Mouse (Mus musculus): ENCODE measurements at regions not wholly inside any gene's neighbourhood (a gene's known extent, or its start where the extent isn't known, plus 50 kb on each side); places are given as distances from the start of the nearest gene placed in this dataset.

GRCm38 (mm10) chr14:46530452-46530851, 140.0 kb upstream of the Bmp4 start:
- Histone ChIP-seq H3K27ac (ENCODE audit: low read length) (no peak overlapping the region), H3K9ac (ENCODE audit: low read length) (no peak overlapping the region), H3K36me3 (ENCODE audit: control insufficient read depth, insufficient read depth) (no peaks in the 10 kb centered on the region), H3K4me2 (ENCODE audit: low read depth, low read length) (no peak overlapping the region), H3K27me3 (ENCODE audit: control insufficient read depth, insufficient read depth, low read length) (no peaks in the 10 kb centered on the region), H3K9me3 (replicated peaks; ENCODE audit: control insufficient read depth, low read length) (no peaks in the 10 kb centered on the region), H3K4me3 (ENCODE audit: low read length) (no peak overlapping the region), H3K4me1 (ENCODE audit: control insufficient read depth, insufficient read depth, low read length) (no peaks in the 10 kb centered on the region)
- ATAC-seq (replicated peaks; ENCODE audit: extremely low read depth, insufficient read depth, low FRiP score) = no peak
- 79% methylated on average over 6 of the region's 6 CpGs for WGBS

GRCm38 (mm10) chr14:46529086-46529715, 138.7 kb upstream of the Bmp4 start:
- no peak for ATAC-seq (replicated peaks; ENCODE audit: extremely low read depth, insufficient read depth, low FRiP score)
- H3K9ac ChIP-seq (ENCODE audit: low read length) = no peak overlapping the region
- H3K4me2 ChIP-seq (ENCODE audit: low read depth, low read length) = no peak overlapping the region
- 58% methylated on average over 5 of the region's 5 CpGs for WGBS
- H3K4me3 ChIP-seq (ENCODE audit: low read length) = no peak overlapping the region
- no peaks in the 10 kb centered on the region for H3K9me3 ChIP-seq (replicated peaks; ENCODE audit: control insufficient read depth, low read length)
- H3K36me3 ChIP-seq (ENCODE audit: control insufficient read depth, insufficient read depth) = no peaks in the 10 kb centered on the region
- no peaks in the 10 kb centered on the region for H3K27me3 ChIP-seq (ENCODE audit: control insufficient read depth, insufficient read depth, low read length)
- no peaks in the 10 kb centered on the region for H3K4me1 ChIP-seq (ENCODE audit: control insufficient read depth, insufficient read depth, low read length)
- H3K27ac ChIP-seq (ENCODE audit: low read length) = no peak overlapping the region

GRCm38 (mm10) chr14:46517258-46517657, 126.8 kb upstream of the Bmp4 start:
- Histone ChIP-seq H3K4me3 (ENCODE audit: low read length) (no peak overlapping the region), H3K36me3 (ENCODE audit: control insufficient read depth, insufficient read depth) (no peaks in the 10 kb centered on the region), H3K4me2 (ENCODE audit: low read depth, low read length) (no peak overlapping the region), H3K4me1 (ENCODE audit: control insufficient read depth, insufficient read depth, low read length) (no peaks in the 10 kb centered on the region), H3K27me3 (ENCODE audit: control insufficient read depth, insufficient read depth, low read length) (no peaks in the 10 kb centered on the region), H3K9me3 (replicated peaks; ENCODE audit: control insufficient read depth, low read length) (no peaks in the 10 kb centered on the region), H3K9ac (ENCODE audit: low read length) (no peak overlapping the region), H3K27ac (ENCODE audit: low read length) (no peak overlapping the region)
- WGBS = 59% methylated on average over 4 of the region's 4 CpGs
- ATAC-seq (replicated peaks; ENCODE audit: extremely low read depth, insufficient read depth, low FRiP score) = no peak

GRCm38 (mm10) chr14:46516285-46516684, 125.8 kb upstream of the Bmp4 start:
- H3K4me2 ChIP-seq (ENCODE audit: low read depth, low read length) = no peak overlapping the region
- no peak overlapping the region for H3K9ac ChIP-seq (ENCODE audit: low read length)
- H3K27me3 ChIP-seq (ENCODE audit: control insufficient read depth, insufficient read depth, low read length) = no peaks in the 10 kb centered on the region
- no peaks in the 10 kb centered on the region for H3K9me3 ChIP-seq (replicated peaks; ENCODE audit: control insufficient read depth, low read length)
- H3K4me1 ChIP-seq (ENCODE audit: control insufficient read depth, insufficient read depth, low read length) = no peaks in the 10 kb centered on the region
- H3K4me3 ChIP-seq (ENCODE audit: low read length) = no peak overlapping the region
- ATAC-seq (replicated peaks; ENCODE audit: extremely low read depth, insufficient read depth, low FRiP score) = no peak
- WGBS = 62% methylated on average over 3 of the region's 3 CpGs
- H3K27ac ChIP-seq (ENCODE audit: low read length) = no peak overlapping the region
- no peaks in the 10 kb centered on the region for H3K36me3 ChIP-seq (ENCODE audit: control insufficient read depth, insufficient read depth)

GRCm38 (mm10) chr14:46514262-46514932, 123.9 kb upstream of the Bmp4 start:
- ATAC-seq (replicated peaks; ENCODE audit: extremely low read depth, insufficient read depth, low FRiP score) = no peak
- Histone ChIP-seq H3K36me3 (ENCODE audit: control insufficient read depth, insufficient read depth) (no peaks in the 10 kb centered on the region), H3K27me3 (ENCODE audit: control insufficient read depth, insufficient read depth, low read length) (no peaks in the 10 kb centered on the region), H3K27ac (ENCODE audit: low read length) (no peak overlapping the region), H3K4me1 (ENCODE audit: control insufficient read depth, insufficient read depth, low read length) (no peaks in the 10 kb centered on the region), H3K9ac (ENCODE audit: low read length) (no peak overlapping the region), H3K9me3 (replicated peaks; ENCODE audit: control insufficient read depth, low read length) (no peaks in the 10 kb centered on the region), H3K4me3 (ENCODE audit: low read length) (no peak overlapping the region), H3K4me2 (ENCODE audit: low read depth, low read length) (no peak overlapping the region)
- WGBS = 70% methylated on average over 4 of the region's 4 CpGs

GRCm38 (mm10) chr14:46512118-46512517, 121.6 kb upstream of the Bmp4 start:
- Histone ChIP-seq H3K27ac (ENCODE audit: low read length) (no peak overlapping the region), H3K4me2 (ENCODE audit: low read depth, low read length) (no peak overlapping the region), H3K27me3 (ENCODE audit: control insufficient read depth, insufficient read depth, low read length) (no peaks in the 10 kb centered on the region), H3K36me3 (ENCODE audit: control insufficient read depth, insufficient read depth) (no peaks in the 10 kb centered on the region), H3K9me3 (replicated peaks; ENCODE audit: control insufficient read depth, low read length) (no peaks in the 10 kb centered on the region), H3K4me3 (ENCODE audit: low read length) (no peak overlapping the region), H3K4me1 (ENCODE audit: control insufficient read depth, insufficient read depth, low read length) (no peaks in the 10 kb centered on the region), H3K9ac (ENCODE audit: low read length) (no peak overlapping the region)
- 100% methylated on average over 1 of the region's 1 CpGs for WGBS
- no peak for ATAC-seq (replicated peaks; ENCODE audit: extremely low read depth, insufficient read depth, low FRiP score)

- ATAC-seq (replicated peaks; ENCODE audit: extremely low read depth, insufficient read depth, low FRiP score) = no peak
- H3K27me3 ChIP-seq (ENCODE audit: control insufficient read depth, insufficient read depth, low read length) = no peaks in the 10 kb centered on the region
- no peaks in the 10 kb centered on the region for H3K9me3 ChIP-seq (replicated peaks; ENCODE audit: control insufficient read depth, low read length)
- WGBS = 63% methylated on average over 5 of the region's 5 CpGs
- H3K9ac ChIP-seq (ENCODE audit: low read length) = no peak overlapping the region
- H3K4me2 ChIP-seq (ENCODE audit: low read depth, low read length) = no peak overlapping the region
- H3K36me3 ChIP-seq (ENCODE audit: control insufficient read depth, insufficient read depth) = no peaks in the 10 kb centered on the region
- H3K4me1 ChIP-seq (ENCODE audit: control insufficient read depth, insufficient read depth, low read length) = no peaks in the 10 kb centered on the region
- no peak overlapping the region for H3K4me3 ChIP-seq (ENCODE audit: low read length)
- H3K27ac ChIP-seq (ENCODE audit: low read length) = no peak overlapping the region
Observed at GRCm38 (mm10) chr14:46508871-46509270, 118.4 kb upstream of the Bmp4 start.

GRCm38 (mm10) chr14:46505266-46505665, 114.8 kb upstream of the Bmp4 start:
- no peak for ATAC-seq (replicated peaks; ENCODE audit: extremely low read depth, insufficient read depth, low FRiP score)
- H3K36me3 ChIP-seq (ENCODE audit: control insufficient read depth, insufficient read depth) = no peaks in the 10 kb centered on the region
- H3K27me3 ChIP-seq (ENCODE audit: control insufficient read depth, insufficient read depth, low read length) = no peaks in the 10 kb centered on the region
- no peak overlapping the region for H3K4me2 ChIP-seq (ENCODE audit: low read depth, low read length)
- no peaks in the 10 kb centered on the region for H3K9me3 ChIP-seq (replicated peaks; ENCODE audit: control insufficient read depth, low read length)
- no peak overlapping the region for H3K9ac ChIP-seq (ENCODE audit: low read length)
- WGBS = 80% methylated on average over 3 of the region's 3 CpGs
- H3K4me1 ChIP-seq (ENCODE audit: control insufficient read depth, insufficient read depth, low read length) = no peaks in the 10 kb centered on the region
- no peak overlapping the region for H3K27ac ChIP-seq (ENCODE audit: low read length)
- H3K4me3 ChIP-seq (ENCODE audit: low read length) = no peak overlapping the region

- no peak overlapping the region for H3K27ac ChIP-seq (ENCODE audit: low read length)
- WGBS = 60% methylated on average over 9 of the region's 9 CpGs
- no peak for ATAC-seq (replicated peaks; ENCODE audit: extremely low read depth, insufficient read depth, low FRiP score)
- no peaks in the 10 kb centered on the region for H3K27me3 ChIP-seq (ENCODE audit: control insufficient read depth, insufficient read depth, low read length)
- no peak overlapping the region for H3K9ac ChIP-seq (ENCODE audit: low read length)
- H3K4me3 ChIP-seq (ENCODE audit: low read length) = no peak overlapping the region
- no peaks in the 10 kb centered on the region for H3K4me1 ChIP-seq (ENCODE audit: control insufficient read depth, insufficient read depth, low read length)
- H3K36me3 ChIP-seq (ENCODE audit: control insufficient read depth, insufficient read depth) = no peaks in the 10 kb centered on the region
- no peaks in the 10 kb centered on the region for H3K9me3 ChIP-seq (replicated peaks; ENCODE audit: control insufficient read depth, low read length)
- H3K4me2 ChIP-seq (ENCODE audit: low read depth, low read length) = no peak overlapping the region
Observed at GRCm38 (mm10) chr14:46491601-46492000, 101.1 kb upstream of the Bmp4 start.

Data from heart, embryonic 16.5 days (tissue).